Mouse (Mus musculus): ENCODE results near the gene Gm16427.
"Not testable (repeated sequence)": the region's sequence is repeated elsewhere in the genome, so short reads cannot be mapped to it uniquely, and the experiment has no call there.

The Gm16427 gene

GRCm38 (mm10) chr5:93540100-93540499, at the start of gene Gm16427:
TSS of gene Gm16427 (minus strand) at chr5:93540200.
- not testable (repeated sequence) for DNase-seq (ENCODE audit: low read depth, low spot score)

Measured in CD4-positive helper T cell, adult 2 months (primary cell).